Mouse (Mus musculus) lung, adult 18-20 months (tissue): ENCODE results near the gene Hdac10.
A peak's percentile ranks its signal among the peaks of the same experiment; 100 is the strongest.

Source experiments
- DNase-seq, 2 experiments: peaks; one replicate each; pipeline ENCODE4 v3.0.0; 2022; ENCODE audit warnings: mixed read lengths in 2 of 2

Gene Hdac10

DNA sequence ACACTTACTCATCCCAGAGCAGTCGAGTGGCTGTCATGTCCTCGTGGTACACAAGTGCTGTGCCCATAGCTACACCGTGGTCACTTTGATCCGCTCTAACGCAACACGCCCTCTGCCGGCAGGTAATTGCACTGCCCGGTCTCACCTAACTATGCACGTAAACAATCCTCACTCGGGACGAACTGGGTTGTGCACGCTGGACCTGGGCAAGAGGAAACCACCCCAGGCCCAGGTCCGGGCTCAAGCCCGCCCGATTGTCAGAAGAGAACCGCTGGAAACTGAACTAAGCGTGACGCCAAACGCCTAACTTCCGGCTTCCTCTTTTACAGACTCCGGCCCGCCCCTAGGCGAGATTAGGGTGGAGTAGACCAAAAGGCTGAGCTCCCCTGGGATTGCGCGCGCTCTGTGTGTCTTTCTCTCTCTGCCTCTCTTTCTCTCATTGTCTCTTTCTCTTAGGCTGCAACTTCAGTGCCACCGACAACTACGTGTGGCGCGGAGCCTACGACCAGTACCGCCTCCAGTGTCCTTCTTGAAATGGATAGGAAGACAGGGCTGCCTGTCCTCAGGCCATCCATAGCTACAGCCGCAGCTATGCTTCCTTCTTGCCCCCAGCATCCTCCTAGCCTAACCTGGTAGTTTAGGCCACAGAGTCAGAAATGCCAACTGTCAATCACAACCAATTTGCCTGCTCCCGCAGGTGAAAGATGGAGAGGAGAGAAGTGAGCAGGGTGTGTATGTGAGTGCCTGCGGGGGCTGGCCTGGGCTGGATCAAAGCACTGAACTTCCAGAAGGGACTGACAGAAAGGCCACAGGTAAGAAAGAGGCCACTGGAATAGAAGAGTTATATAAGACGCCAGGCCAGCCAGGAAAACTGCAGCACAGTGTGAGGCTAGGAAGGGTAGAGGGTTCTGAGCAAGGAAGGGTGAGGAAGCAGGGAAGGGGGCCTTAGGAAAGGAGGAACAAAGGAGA, at the start of gene Hdac10:
Hdac10 (minus strand) TSS at position 319 of the 969 bp plus-strand sequence.
- peak; percentile 85 to 88 for DNase-seq

GRCm38 (mm10) chr15:89177576-89178259, 49.2 kb upstream of the Hdac10 start:
- peak in 1 of 2 experiments; percentile 45 for DNase-seq

DNA sequence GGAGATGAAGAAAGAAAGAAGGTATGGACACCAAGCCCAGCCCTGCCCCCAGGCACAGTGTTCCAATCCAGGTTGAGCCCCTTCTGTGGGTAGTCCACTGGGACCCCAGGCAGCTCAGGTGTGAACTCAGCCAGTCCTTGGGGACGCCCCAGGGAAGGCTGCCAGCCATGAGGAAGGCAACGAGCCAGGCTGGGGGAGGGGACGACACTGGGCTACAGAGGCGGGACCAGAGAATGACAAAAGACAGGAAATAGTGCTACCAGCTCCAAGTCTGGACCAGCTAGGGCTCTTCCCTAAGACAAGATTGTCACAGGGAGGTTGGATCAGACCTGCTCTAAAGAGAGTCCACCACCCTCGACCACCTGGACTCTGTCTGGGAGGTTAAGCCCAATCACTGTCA, 48.6 kb upstream of the Hdac10 start:
- peak; percentile 93 to 95 for DNase-seq

GRCm38 (mm10) chr15:89175411-89176155, 47.1 kb upstream of the Hdac10 start:
- peak in 1 of 2 experiments; percentile 38 for DNase-seq

DNA sequence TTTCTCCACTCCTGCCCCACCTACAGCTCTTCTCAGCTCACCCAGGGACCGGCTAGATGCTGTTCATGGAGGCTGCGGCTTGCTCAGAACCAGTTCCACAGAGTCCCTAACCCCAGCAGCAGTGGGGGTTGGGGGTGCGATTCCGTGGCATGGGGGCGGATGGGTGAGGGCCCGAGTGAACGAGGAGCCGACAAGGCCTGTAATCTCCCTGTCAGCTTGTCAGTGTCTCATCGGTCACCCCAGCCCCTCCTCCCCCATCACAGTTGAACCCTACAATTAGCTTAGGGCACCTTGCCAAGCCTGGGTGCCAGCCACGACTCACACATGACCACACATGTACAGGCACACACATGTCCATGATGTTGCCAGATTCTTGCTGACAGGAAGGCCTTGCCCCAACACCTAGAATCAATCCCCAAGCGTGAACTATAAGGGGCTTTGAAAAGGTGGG, 46.4 kb upstream of the Hdac10 start:
- DNase-seq = no peak

DNA sequence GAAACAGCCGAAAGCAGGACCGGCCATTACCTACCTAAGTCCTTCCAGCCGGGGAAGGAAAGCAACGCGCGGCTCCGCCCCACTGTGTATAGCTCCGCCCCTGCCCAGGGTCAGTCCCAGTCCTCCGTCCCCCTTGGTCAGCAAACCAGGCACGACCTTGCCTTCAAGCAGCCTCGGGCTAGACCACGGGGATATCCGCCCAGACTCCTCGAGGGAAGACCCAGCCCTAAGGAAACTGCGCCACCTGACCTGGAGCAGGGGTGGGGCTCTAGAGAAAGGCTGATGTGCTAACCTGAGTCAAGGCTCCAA, 45.4 kb upstream of the Hdac10 start:
- peak; percentile 84 to 89 for DNase-seq

DNA sequence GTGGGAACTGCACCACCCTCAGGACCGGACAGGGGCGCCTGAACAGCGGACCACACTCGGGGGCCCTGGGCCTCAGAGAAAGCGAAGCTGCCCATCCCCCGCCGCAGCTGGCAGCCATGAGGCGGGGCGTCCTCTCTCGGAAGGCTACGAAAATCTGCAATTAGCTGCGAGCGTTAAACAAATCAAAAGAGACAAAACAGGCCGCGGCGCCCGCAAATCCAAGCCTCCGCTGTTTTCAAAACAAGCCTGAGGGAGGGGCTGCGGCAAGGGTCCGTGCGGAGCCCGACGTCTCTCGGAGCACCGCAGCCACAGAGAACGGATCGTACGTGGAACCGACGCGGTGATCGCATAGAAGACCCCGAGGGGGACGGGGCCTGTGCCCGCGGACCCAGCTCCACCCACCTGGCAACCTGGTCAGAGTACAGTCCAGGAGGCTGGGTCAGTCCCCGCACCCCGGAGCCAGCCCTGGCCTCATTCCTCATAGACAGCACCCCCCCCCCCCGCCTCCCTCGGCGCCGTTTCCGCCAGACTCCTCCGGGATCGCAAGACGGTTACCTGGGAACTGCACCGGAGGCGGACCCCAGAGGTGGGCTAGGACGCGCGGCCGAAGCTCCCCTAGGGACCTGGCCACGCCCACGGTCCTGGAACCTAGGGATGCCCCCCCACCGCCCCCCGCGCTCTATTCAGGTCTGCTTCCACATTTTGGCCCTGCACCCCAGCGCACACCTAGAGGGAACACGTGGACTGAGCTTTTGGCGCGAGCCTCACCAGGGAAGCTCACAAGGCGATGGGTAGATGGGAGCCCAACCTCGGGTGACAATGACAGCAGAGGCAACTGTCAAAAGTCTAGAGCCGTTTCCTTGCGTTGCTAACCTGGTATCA, 44.8 kb upstream of the Hdac10 start:
- DNase-seq = peak; percentile 45 to 52

- no peak for DNase-seq
Observed at GRCm38 (mm10) chr15:89172276-89172935, 43.9 kb upstream of the Hdac10 start.

DNA sequence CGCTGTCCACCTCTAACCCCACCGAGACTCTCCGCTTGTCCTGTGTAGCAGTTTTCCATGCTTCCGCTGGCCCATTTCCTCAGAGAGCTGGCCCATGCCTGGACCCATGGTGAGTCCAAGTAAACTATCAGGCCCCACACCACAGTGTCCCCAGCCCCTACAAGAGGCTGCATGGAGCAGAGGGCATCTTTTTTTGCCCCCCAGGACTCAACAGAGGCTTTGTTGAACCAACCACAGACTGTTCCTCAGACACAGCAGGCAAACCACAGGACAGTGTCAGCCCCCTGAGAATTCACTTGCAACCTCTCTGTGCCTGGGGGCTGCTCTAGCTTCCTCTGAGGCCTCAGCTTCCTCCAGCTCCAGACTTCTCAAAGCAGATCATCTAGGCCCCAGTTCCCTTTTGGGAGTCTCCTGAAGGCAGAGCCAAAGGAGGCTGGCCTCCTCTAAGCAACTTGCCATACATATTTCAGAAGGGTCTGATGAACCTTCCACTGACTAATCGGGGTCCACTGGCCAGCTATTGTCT, 43.1 kb upstream of the Hdac10 start:
- DNase-seq = no peak

DNA sequence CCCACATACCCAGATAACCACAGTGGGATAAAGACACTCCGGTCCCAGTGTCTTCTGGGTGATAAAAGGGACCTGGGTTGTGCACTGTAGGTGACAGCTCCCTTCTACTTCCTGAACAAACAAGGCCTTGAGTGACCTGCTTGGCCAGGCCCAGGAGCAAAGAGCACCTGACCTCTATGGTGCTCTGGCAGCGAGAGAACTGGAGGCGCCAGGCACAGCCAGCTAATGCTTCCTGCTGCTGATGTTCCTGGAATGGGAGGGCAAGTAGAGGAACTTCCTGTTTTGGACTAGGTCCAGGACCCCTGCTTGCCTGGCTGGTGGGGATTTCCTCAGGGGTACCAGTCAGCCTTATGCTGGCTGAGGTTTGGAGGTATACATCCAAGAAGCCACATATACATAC, 41.6 kb upstream of the Hdac10 start:
- DNase-seq = peak; percentile 73 to 85

DNA sequence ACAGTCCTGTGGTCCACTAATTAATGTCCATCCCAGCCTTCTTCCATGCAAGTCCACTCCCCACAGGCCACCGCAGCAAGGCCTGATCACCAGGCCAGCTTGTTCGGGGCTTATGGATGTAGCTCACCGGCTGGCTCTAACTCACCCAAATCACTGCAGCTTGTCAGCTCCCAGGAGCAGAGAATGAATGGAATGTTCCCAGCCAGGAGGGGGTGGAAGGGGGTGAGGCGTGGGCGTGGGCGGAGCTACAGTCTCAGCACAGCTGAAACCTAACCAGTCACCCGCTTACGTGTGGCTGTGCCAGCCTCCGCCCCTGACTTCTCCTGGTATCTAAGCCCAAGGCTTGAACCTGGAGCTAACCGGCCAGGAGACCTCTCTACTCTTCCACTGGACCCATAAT, 40.9 kb upstream of the Hdac10 start:
- peak; percentile 94 to 95 for DNase-seq

DNA sequence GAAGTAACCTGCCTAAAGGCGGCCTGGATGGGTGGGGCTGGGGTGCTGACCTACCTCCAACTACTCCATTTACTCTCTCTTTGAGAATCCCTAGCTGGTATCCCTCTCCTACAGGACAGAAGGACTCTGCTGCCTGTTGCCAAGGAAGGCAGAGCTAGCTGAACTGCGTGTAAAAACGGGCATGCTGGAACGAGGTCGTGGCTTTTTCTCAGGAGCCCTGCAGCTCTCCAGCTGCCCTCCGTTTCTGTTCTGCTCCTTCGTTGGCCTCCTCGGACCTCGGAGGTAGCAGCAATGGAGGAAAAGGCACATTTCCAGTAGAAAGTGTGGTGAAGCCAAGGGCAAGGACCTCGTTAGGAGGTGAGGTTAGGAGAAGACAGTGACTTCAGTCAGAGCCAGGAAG, 40.4 kb upstream of the Hdac10 start:
- DNase-seq = no peak

DNA sequence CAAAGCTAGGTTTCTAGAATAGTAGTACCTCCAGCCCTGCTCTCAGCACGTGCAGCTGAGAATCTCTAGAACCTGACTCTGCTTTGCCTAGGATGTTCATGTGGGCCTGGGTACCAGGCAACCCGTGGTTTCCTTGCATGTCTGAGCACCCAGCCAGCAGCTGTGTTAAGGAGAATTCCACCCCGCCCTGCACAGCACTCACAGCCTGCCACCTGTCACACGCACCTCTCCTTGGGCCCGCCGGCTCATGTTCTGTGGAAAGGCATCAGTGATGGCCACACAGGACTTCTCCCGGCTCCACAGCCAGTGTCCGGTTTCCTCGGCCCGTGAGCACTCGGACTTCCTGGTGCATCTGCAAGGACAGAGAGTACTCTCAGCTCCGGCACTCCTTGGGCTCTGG, 37.0 kb upstream of the Hdac10 start:
- DNase-seq = no peak

DNA sequence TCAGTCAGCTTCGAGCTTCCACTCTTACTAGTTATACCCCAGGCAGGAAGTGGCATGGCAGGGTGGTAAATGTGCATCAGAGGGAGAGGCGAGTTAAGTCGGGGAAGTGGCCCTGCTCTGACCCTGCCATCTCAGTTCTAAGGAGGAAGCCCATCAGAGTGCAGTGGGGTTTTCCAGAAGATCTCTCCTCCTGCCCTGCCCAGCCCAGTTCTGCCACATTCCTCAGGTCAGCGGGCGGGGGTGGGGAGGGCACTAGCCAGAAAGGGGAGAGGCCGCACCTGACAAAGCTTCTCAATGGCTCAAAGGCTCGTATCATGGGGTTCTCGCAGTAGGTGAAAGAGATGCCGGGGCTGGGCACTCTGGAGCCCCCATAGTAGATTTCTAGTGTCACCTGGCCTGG, 32.9 kb upstream of the Hdac10 start:
- peak; percentile 80 to 87 for DNase-seq

GRCm38 (mm10) chr15:89158516-89158915, 30.0 kb upstream of the Hdac10 start:
- DNase-seq = no peak

DNA sequence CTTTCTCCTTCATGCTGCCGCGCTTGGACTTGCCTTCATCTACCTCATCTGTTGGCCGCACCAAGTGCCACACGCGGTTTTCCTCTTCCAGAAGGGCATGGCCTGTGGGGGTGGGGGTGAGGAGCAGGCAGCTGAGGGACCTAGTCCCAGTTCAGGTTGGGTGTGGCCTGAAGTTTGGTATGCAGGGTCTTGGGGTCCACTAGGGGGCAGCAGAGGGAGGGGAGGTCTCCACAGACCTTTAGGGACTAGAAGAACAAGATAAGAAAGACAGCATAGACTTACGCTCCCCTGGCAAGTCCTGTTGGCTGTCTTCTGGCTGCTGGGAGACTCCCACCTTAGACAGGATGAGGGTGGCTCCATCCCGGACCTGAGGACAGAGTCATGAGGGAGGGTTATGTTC, 29.5 kb upstream of the Hdac10 start:
- peak; percentile 72 to 78 for DNase-seq

DNA sequence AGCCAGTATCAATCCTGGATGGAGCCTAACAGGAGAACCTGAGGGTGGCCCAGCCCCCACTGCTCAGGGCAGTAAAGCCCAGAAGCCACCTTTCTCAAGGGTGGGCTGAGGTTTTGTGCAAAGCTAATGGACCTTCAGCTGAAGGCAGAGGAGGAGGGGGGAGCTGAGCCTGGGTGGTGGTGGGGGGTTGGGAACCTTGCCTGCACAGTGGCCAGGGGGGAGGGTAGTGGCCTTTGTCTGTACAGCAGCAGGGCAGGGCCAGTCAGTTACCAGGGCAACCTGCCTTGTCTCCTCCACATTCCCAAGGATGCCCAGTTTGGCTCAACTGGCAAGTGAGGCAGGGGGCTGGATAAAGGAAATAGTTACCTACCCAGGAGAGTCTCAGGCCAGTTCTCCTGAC, 23.8 kb upstream of the Hdac10 start:
- no peak for DNase-seq

DNA sequence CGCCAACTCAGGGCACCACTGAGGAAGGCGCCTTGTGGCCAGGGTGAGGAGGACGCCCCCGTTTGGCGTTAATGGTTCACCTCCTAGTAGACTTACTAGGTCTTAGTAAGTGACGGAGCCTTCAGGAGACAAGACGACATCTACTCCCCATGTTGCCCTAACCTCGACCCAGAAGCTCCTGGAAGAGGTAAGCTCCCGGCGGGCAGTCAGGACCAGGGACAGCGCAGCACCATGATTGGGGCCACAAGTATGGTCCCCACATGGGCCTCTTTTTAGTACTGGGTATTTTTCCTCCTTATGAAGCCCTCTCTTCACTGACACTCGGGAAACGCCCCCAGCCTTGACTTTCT, 21.5 kb upstream of the Hdac10 start:
- peak in 1 of 2 experiments; percentile 31 for DNase-seq

DNA sequence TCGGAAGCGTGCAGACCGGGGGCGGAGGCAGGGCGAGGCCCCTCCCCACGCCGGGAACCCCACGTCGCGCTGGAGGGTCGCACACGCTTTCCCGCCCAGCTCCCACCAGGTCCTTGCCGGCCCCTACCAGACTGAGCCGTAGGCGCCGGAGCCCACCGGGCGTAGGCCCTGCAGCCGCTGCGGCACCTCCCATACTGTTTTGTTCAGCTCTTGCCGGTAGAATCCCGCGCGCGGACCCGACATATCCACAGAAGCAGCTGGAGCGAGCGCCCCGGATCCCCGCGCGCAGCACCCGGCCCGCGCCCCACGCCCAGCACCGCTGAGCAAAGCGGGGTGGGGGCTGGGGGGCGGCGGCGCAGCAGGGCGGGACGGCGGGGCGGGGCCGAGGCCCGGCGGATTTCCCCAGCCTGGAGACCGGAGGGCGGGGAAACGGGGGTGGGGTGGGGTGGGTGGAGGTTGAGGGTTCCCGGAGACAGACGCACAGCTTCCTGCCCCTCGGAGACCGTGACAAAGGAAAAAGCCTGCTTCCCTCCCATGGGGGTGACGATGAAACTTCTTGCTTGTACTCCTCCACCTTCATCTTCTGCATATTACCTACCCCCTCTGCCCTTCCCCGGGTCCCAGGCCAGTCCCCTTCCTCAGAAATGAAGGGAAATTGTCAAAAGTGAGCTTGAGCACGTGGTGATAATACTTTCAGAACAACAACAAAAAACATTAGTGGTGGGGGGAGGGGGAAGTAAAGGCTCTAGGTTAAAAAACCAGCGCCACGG, 21.0 kb upstream of the Hdac10 start, which contains the start of gene Mapk11:
Mapk11 (minus strand) TSS at position 358 of the 770 bp plus-strand sequence.
- DNase-seq = peak; percentile 59 to 61

DNA sequence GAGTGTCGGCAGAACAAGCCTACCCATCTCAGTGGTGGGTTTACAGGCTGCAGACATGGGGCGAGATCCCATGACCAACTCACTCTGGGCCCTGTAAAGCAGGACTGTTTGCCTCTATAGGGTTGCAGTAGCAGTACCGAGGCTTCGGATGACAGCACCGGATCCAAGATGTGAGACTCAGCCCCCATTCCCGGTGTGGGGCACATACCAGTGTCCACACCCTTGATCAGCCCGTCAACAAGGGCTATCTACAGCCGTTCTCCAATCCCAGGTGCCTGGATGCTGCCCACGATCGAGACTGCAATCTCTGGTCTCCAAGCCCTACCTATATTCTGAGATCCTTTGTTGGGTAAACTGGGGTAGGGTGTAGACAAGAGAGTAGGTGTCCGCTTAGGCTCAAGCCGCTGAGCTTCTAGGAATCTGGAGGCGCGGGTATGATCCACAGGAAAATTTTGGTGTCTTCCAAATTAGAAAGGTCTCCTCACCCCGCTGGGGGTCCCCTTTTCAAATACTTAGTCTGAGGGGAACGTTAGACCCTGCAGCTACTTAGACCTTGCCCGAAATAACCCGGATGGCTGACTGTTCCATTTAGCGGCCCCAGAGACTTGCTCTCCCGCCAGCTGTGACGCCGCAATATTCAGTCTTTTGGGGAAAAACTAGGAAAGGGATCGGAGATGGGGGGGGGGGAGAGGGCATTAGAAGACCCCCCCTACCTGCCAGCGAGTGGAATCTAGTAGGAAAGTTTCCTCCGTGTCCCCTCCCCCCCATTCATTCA, 20.2 kb upstream of the Hdac10 start:
- no peak for DNase-seq
